Mouse (Mus musculus) frontal cortex, adult (tissue): ENCODE measurements at regions not wholly inside any gene's neighbourhood (a gene's known extent, or its start where the extent isn't known, plus 50 kb on each side); places are given as distances from the start of the nearest gene placed in this dataset.

ENCODE experiments used
- ATAC-seq: cut with Nextera tagmentation; 2 replicates; pipeline ENCODE4 v1.9.2; 2017; ENCODE audit warnings: mild to moderate bottlenecking, moderate library complexity, mixed read lengths; ENCODE audit not compliant: low TSS enrichment

DNA sequence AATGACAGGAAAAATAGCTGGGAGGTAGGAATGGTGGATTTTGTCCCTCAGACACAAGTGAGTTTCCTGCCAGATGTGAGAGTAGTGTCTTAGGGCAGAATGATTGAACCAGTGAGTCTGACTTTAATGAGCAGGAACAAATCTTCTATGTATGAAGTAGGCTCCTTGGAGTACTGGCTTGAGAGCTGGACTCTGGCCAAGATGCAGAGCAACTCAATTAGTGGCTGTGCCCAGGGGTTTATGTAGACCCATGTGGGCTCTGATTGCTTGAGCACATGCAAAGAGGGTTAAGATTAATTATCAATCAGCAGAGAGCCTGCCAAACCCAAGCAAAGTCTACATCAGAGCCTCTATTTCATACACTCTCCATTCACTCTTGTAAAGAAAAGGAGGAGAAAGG, 92.9 kb upstream of the Htr1b start:
- ATAC-seq, result no peak

DNA sequence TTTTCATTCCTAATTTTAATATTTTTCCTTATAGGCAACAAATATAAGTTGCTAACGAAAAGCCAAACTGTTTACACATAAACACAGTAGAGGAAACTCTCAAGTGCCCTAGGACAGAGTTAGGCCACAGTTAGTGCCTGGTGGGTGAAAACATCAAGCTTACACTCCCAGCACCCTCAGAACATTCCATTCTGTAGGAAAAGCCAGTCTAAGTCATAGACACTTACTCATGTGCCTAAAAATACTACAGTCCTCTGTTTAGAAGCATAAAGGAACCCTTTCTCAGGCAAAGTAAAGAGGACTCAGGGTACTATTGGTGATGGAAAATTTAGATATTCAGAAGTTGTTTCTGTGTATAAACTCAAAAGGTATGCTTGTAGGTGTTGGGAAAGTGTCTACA, 86.5 kb upstream of the Htr1b start:
- peak; percentile 52; the same call in 1 of the 2 replicates for ATAC-seq

DNA sequence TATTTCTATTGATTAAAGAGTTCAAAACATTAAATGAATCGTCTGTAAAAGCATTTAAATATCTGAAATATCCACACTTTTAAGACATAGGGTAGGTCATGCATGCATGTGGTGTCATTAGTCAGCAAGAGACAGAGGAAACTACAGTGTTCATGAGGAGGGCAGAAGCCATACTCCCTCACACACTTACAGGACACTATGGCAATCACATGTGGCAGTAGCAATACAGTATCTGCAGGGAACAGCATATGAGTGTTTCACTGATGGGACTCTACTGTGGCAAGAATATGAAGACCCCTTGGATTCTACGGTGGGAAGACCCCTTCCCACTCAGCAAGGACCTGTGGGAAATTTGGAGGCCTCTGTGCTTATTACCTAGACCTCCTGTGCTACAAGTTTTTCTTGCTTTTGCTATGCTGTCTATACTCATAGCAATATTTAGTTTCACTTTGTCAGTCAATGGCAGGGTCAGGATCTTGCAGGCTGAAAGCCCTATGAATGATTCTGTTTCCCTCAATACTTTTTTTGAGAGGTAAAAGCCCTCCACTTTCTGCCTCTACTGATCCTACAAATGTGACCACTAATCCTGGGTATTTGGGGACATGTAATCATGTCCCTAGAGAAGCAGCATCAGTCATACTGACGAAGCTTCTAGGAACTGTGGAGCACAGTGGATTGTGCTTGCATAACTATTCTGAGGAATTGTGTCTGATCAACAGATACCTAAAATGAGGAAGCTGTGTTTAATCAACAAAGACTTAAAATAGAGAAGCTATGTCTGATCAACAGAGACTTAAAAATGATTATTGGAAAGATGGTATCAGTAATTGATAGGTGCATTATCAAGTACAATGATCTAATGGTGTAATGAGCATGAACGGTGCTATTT, 83.6 kb upstream of the Htr1b start:
- no peak for ATAC-seq

DNA sequence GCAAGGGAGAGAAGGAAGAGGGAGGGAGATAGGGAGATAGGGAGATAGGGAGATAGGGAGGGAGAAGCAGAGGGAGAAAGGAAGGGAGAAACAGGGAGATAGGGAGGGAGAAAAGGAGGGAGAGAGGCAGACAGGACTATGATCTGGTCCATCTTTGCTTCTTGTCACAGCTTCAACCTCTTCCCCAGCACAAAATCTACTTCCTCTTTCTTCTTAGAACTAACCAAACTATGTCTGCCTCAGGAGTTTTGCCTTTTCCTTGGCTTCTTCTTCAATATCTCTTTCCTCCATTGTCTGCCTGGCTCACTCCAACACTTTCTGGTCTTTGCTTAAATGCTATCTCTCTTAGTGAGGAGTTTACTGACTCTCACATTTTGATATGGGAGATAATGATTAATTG, 57.7 kb upstream of the Htr1b start:
- ATAC-seq, result no peak

DNA sequence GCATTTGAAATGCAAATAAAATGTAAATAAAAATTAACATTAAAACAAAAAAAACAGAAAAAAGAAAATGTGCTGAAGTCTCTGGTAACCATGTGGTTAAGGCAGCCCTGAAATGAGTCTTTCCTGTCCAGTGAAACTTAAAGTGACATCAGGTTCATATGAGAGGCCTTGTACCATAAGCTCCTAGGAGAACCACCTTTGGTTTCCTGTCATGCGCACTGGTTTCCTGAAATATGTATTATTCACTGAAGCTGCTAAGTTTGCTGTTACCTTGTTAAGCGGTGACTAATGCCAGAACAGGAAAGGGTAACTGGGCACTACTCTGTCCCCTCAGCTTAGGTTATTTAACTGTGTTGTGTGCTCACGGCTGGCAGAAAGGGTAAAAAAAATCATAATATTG, 56.1 kb upstream of the Htr1b start:
- ATAC-seq, result no peak
